Mouse (Mus musculus): ENCODE measurements around the gene 1700056E22Rik.

DNA sequence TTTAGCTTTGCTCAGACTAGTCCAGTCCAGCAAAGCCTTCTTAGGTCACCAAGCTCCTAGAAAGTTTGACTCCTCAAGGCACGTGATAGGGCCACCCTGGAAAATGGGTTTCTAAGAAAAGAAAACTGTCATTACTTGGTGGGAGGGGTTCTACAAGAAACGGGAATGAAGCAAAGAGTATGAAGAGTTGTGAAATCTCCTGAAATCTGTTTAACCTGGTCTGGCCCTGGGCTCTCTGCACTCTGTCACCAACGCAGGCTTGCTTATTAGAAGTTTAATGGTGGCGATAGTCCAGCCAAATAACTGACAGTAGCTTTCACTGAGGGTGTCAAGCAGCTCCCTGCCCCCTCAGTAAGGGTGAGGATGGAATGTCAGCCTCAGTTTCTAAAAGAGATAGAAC lies 19.0 kb upstream of the 1700056E22Rik start:
- TF ChIP-seq EP300 (IDR thresholded peaks at IDR 0.05; ENCODE audit: low read depth) (no peak), CTCF (IDR thresholded peaks at IDR 0.05; ENCODE audit: low read depth) (no peak)
